Mouse (Mus musculus) gonadal fat pad, adult 2 months (tissue): ENCODE data around the gene Gzmg. TPM values are rescaled to one million over a fixed set of nuclear protein-coding genes. Genes with fewer than 3 reads are reported as not detected.

Experiments used
- polyA plus RNA-seq: library from polyadenylated mRNA; depleted of rRNA; stranded (reverse); fragments of >200 nt; gene quantifications from 2 replicates; pipeline ENCODE4 v1.2.3, GENCODE M21; 2012; rRNA removed

The Gzmg gene
- polyA plus RNA-seq, 1 experiment = not detected

Other genes starting within 250 kb of the Gzmg start
- gene Cma1, start 214.9 kb downstream of the Gzmg start, polyA plus RNA-seq = 2.0 and 2.6 TPM in 2 replicates
- not detected in 2 replicates for gene Cma2, start 208.6 kb downstream of the Gzmg start, polyA plus RNA-seq
- gene Mcpt1, start 141.6 kb downstream of the Gzmg start, polyA plus RNA-seq = not detected in 2 replicates
- gene Mcpt9, start 129.1 kb downstream of the Gzmg start, polyA plus RNA-seq = not detected in 2 replicates
- gene Mcpt2, start 117.5 kb downstream of the Gzmg start, polyA plus RNA-seq = not detected in 2 replicates
- 0.92 and 2.8 TPM in 2 replicates for gene Mcpt4, start 97.3 kb downstream of the Gzmg start, polyA plus RNA-seq
- gene Mcpt8, start 74.3 kb downstream of the Gzmg start, polyA plus RNA-seq = not detected in 2 replicates
- 0.11 and 0.20 TPM in 2 replicates for gene Ctsg, start 57.0 kb downstream of the Gzmg start, polyA plus RNA-seq
- not detected in 2 replicates for gene Gzme, start 39.0 kb downstream of the Gzmg start, polyA plus RNA-seq
- not detected in 2 replicates for gene Gzmd, start 27.0 kb downstream of the Gzmg start, polyA plus RNA-seq
- gene Gzmn, start 15.0 kb upstream of the Gzmg start, polyA plus RNA-seq = not detected in 2 replicates
- gene Gzmf, start 51.8 kb upstream of the Gzmg start, polyA plus RNA-seq = not detected in 2 replicates
- gene Gzmc, start 75.1 kb upstream of the Gzmg start, polyA plus RNA-seq = 0.19 TPM in 1 of 2 replicates, not detected in the other
- gene Gzmb, start 102.7 kb upstream of the Gzmg start, polyA plus RNA-seq = 0.78 and 1.3 TPM in 2 replicates
- 0.19 and 0.47 TPM in 2 replicates for gene Atp12a, start 205.5 kb upstream of the Gzmg start, polyA plus RNA-seq
- 0.36 and 0.43 TPM in 2 replicates for gene Rnf17, start 243.0 kb upstream of the Gzmg start, polyA plus RNA-seq